Mouse (Mus musculus): ENCODE results near the gene Lgals2.
A peak's percentile ranks its signal among the peaks of the same experiment; 100 is the strongest.
"Not testable (repeated sequence)": the region's sequence is repeated elsewhere in the genome, so short reads cannot be mapped to it uniquely, and the experiment has no call there.

Gene Lgals2

GRCm38 (mm10) chr15:78855303-78855965, at the start of gene Lgals2:
Gene Lgals2 (minus strand): TSS chr15:78855529.
- DNase-seq (ENCODE audit: low spot score in 2 of 2): no peak

GRCm38 (mm10) chr15:78903243-78903642, 47.9 kb upstream of the Lgals2 start:
- peak; percentile 84 to 97 for DNase-seq (ENCODE audit: low spot score in 2 of 2)

- DNase-seq (ENCODE audit: low spot score in 2 of 2): no peak
These were observed 46.1 kb upstream of the Lgals2 start for GRCm38 (mm10) chr15:78901422-78901789.

GRCm38 (mm10) chr15:78900585-78901421, 45.5 kb upstream of the Lgals2 start:
- DNase-seq (ENCODE audit: low spot score in 2 of 2): peak in 1 of 2 experiments; percentile 72

- DNase-seq (ENCODE audit: low spot score in 2 of 2): peak; percentile 74 to 88
These were observed 44.6 kb upstream of the Lgals2 start, which contains the start of gene Sh3bp1 for GRCm38 (mm10) chr15:78899740-78900584. Gene Sh3bp1 (plus strand): TSS chr15:78899768.

GRCm38 (mm10) chr15:78899409-78899739, 44.0 kb upstream of the Lgals2 start, which contains the start of gene Gm49510:
Gene Gm49510 (plus strand): TSS chr15:78899667.
- DNase-seq (ENCODE audit: low spot score in 2 of 2): no peak

GRCm38 (mm10) chr15:78898507-78899001, 43.2 kb upstream of the Lgals2 start:
- peak in 1 of 2 experiments; percentile 34 for DNase-seq (ENCODE audit: low spot score in 2 of 2)

- DNase-seq (ENCODE audit: low spot score in 2 of 2): peak in 1 of 2 experiments; percentile 50
These were observed 42.2 kb upstream of the Lgals2 start for GRCm38 (mm10) chr15:78897488-78897887.

- DNase-seq (ENCODE audit: low spot score in 2 of 2): no peak
These were observed 40.8 kb upstream of the Lgals2 start for GRCm38 (mm10) chr15:78896149-78896548.

- DNase-seq (ENCODE audit: low spot score in 2 of 2): no peak
These were observed 40.4 kb upstream of the Lgals2 start for GRCm38 (mm10) chr15:78895741-78896140.

GRCm38 (mm10) chr15:78894726-78895125, 39.4 kb upstream of the Lgals2 start:
- DNase-seq (ENCODE audit: low spot score in 2 of 2): peak in 1 of 2 experiments; percentile 42

GRCm38 (mm10) chr15:78892440-78892839, 37.1 kb upstream of the Lgals2 start:
- no peak for DNase-seq (ENCODE audit: low spot score in 2 of 2)

- DNase-seq (ENCODE audit: low spot score in 2 of 2): no peak
These were observed 34.1 kb upstream of the Lgals2 start for GRCm38 (mm10) chr15:78889401-78889853.

- no peak for DNase-seq (ENCODE audit: low spot score in 2 of 2)
These were observed 26.5 kb upstream of the Lgals2 start for GRCm38 (mm10) chr15:78881828-78882227.

GRCm38 (mm10) chr15:78880432-78880831, 25.1 kb upstream of the Lgals2 start:
- no peak for DNase-seq (ENCODE audit: low spot score in 2 of 2)

- not testable (repeated sequence) for DNase-seq (ENCODE audit: low spot score in 2 of 2)
These were observed 23.6 kb upstream of the Lgals2 start for GRCm38 (mm10) chr15:78878792-78879516.

- no peak for DNase-seq (ENCODE audit: low spot score in 2 of 2)
These were observed 22.6 kb upstream of the Lgals2 start for GRCm38 (mm10) chr15:78877810-78878390.

- DNase-seq (ENCODE audit: low spot score in 2 of 2): peak; percentile 85 to 94
These were observed 21.9 kb upstream of the Lgals2 start, which contains the start of gene Gga1 for GRCm38 (mm10) chr15:78876991-78877809. Gene Gga1 (plus strand): TSS chr15:78877190.

GRCm38 (mm10) chr15:78876258-78876696, 20.9 kb upstream of the Lgals2 start:
- peak; percentile 79 to 88 for DNase-seq (ENCODE audit: low spot score in 2 of 2)

GRCm38 (mm10) chr15:78875537-78875936, 20.2 kb upstream of the Lgals2 start:
- DNase-seq (ENCODE audit: low spot score in 2 of 2): no peak
